Mouse (Mus musculus) bone marrow macrophage, adult 2 months (primary cell): ENCODE measurements around the gene Fastkd1. TPM values are rescaled to one million over a fixed set of nuclear protein-coding genes. Genes with fewer than 3 reads are reported as not detected.
"Not testable (repeated sequence)": the region's sequence is repeated elsewhere in the genome, so short reads cannot be mapped to it uniquely, and the experiment has no call there.

Source experiments
- H3K27ac ChIP-seq: 2 replicates; pipeline ENCODE4 v1.5.1; 2012; ENCODE audit warnings: low read depth, low read length; ENCODE audit not compliant: insufficient read depth
- H3K4me1 ChIP-seq: 2 replicates; pipeline ENCODE4 v1.6.1; 2012; ENCODE audit warnings: low read length; ENCODE audit not compliant: control insufficient read depth, insufficient read depth
- H3K4me3 ChIP-seq: 2 replicates; pipeline ENCODE4 v1.5.1; 2012; ENCODE audit warnings: mild to moderate bottlenecking, low read length, moderate library complexity; ENCODE audit not compliant: insufficient read depth
- CTCF ChIP-seq: IDR thresholded peaks from 2 replicates; pipeline ENCODE4 v1.5.1; 2012; ENCODE audit warnings: low read depth, mild to moderate bottlenecking, low read length, moderate library complexity
- POLR2A ChIP-seq: IDR thresholded peaks from 2 replicates; pipeline ENCODE4 v1.6.1; 2012; ENCODE audit warnings: mild to moderate bottlenecking, low read depth, low read length, borderline replicate concordance
- polyA plus RNA-seq: library from polyadenylated mRNA; stranded (reverse); fragments of >200 nt; gene quantifications from 2 replicates; pipeline ENCODE4 v1.2.4, GENCODE M21; 2012; ENCODE audit not compliant: missing spikeins, insufficient read depth, insufficient read length

Fastkd1 gene
- polyA plus RNA-seq, 1 experiment: 6.0 TPM

DNA sequence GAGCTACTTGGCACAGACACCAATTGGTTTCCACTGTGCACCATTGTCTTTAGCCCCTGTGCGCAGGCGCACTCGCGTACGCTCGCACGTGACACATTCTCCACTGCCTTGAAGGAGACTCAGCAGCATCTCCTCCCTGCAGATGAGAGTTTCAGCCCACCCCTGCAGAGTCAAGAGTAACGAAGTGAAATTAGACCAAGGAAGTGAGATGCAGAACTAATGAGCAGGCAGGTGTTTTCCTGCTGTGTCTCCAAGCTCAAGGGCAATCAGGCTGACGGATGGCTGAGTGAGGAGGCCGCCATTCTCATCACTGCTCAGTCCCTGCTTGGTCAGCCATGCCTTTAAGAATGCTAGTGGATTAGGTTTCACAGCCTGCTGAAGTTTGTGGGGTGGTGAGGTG, 73.2 kb downstream of the Fastkd1 start:
- Histone ChIP-seq H3K27ac (no peak overlapping the region), H3K4me1 (peaks cover 3% of the 10 kb centered on the region), H3K4me3 (no peak overlapping the region)
- TF ChIP-seq CTCF (no peak), POLR2A (no peak)

GRCm38 (mm10) chr2:69637989-69638388, 75.3 kb downstream of the Fastkd1 start:
- not testable (repeated sequence) for H3K4me3 ChIP-seq, H3K27ac ChIP-seq, H3K4me1 ChIP-seq

Other genes with a start within 250 kb of the Fastkd1 start
- gene Lrp2, start 127.5 kb downstream of the Fastkd1 start, polyA plus RNA-seq: not detected in 2 replicates
- 5.7 and 6.5 TPM in 2 replicates for gene Bbs5, start 66.3 kb downstream of the Fastkd1 start, polyA plus RNA-seq
- gene Klhl41, start 43.4 kb downstream of the Fastkd1 start, polyA plus RNA-seq: not detected in 2 replicates
- gene Ppig, start 9.0 kb upstream of the Fastkd1 start, polyA plus RNA-seq: 134 and 138 TPM in 2 replicates
- 3.7 and 4.5 TPM in 2 replicates for gene Ccdc173, start 76.1 kb upstream of the Fastkd1 start, polyA plus RNA-seq
- 16.7 and 17.1 TPM in 2 replicates for gene Phospho2, start 76.1 kb upstream of the Fastkd1 start, polyA plus RNA-seq
- 0.23 and 0.39 TPM in 2 replicates for gene Klhl23, start 108.4 kb upstream of the Fastkd1 start, polyA plus RNA-seq
- gene Ssb, start 148.0 kb upstream of the Fastkd1 start, polyA plus RNA-seq: 211 and 236 TPM in 2 replicates
- gene Mettl5, start 172.1 kb upstream of the Fastkd1 start, polyA plus RNA-seq: 19.4 and 20.0 TPM in 2 replicates
- gene Ubr3, start 183.7 kb upstream of the Fastkd1 start, polyA plus RNA-seq: 38.7 and 40.5 TPM in 2 replicates